Mouse (Mus musculus) gonadal fat pad, adult 2 months (tissue): ENCODE data around the gene Arhgef16. TPM values are rescaled to one million over a fixed set of nuclear protein-coding genes. Genes with fewer than 3 reads are reported as not detected.

Experiments
- DNase-seq: peaks from one replicate; pipeline ENCODE4 v3.0.0-alpha.2; 2012; ENCODE audit warnings: low read depth
- polyA plus RNA-seq: library from polyadenylated mRNA; depleted of rRNA; stranded (reverse); fragments of >200 nt; gene quantifications from 2 replicates; pipeline ENCODE4 v1.2.3, GENCODE M21; 2012

Arhgef16 gene
- polyA plus RNA-seq, 1 experiment: 24.0 TPM

- no peak for DNase-seq
Measured at GRCm38 (mm10) chr4:154293735-154294201, 7.7 kb downstream of the Arhgef16 start.

DNA sequence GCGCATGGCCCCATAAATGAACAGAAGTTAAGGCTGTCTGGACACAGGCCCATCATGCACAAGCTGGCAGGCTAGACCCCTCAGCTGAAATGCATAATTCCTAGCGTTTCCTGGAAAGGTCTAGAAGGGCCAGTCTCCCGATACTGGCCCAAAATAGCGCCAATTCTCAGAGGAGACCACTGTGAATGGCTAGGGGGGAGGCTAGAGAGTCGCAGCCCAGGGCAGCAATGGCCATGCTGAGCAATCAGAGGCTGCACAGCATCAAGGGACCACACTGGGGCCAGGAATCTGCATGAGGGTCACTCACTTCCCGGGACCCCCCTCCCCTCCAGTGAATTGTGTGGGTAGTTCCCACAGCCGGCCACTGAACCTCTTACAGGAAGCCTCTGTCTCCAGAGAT lies 17.8 kb downstream of the Arhgef16 start:
- no peak for DNase-seq

DNA sequence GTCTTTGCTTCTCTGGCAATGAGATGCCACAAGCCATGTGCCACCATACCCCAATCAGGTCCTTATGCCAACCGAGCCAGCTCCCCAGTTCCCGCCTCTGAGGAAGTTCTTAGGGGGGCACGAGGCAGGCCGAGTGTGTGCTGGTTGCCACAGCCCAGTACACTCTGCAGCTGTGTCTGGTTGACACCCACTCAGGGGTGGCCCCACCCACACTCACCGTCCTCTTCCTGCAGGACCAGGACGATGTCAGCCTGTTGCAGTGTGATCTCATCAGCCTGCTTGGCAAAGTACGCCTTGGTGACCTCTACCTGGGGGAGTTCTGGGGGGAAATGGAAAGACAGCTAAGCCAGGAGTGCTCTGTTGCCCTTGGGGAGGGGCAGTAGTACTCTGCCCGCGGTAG lies 22.0 kb downstream of the Arhgef16 start:
- DNase-seq: no peak

- no peak for DNase-seq
Measured at GRCm38 (mm10) chr4:154273000-154273399, 28.5 kb downstream of the Arhgef16 start.

- DNase-seq: no peak
Measured at GRCm38 (mm10) chr4:154269520-154269919, 32.0 kb downstream of the Arhgef16 start.

- no peak for DNase-seq
Measured at GRCm38 (mm10) chr4:154267511-154267910, 34.0 kb downstream of the Arhgef16 start.

DNA sequence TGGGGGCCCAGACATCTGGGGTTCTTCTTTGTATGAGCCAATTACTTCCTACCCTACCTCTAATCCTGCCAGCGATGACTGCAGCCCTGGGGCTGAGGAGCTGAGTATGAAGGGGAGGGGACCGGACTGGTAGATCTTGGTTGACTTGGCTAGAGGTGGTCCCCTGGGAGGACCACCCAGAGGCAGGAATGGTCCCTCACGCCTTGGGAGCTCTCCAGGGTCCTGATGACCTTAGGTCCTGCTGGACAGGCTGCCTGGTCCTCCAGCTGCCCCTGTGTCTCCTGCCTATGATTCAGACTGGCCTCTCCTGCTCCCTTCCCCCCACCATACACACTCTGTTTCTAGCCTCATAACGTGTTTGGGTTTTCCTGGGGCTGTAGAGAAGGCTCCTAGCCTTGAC lies 39.4 kb downstream of the Arhgef16 start:
- DNase-seq: no peak

DNA sequence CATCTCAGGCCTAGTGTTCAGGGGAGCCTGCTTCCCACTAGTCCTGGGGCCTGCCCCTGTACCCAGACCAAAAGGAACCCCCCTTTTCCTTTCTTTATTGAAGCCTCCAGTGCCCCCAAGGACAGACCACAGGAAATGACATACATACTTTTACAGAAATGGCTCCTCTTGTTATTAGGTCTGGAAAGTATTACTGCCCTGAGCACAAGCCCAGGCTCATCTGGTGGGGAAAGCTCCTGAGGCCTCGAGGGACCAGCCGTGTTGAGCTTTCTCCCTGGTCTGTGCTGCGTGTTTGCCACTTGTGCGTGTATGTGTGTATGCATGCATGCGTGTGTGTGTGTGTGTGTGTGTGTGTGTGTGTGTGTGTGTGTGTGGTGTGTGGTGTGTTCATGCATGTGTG lies 40.7 kb downstream of the Arhgef16 start:
- no peak for DNase-seq

- no peak for DNase-seq
Measured at GRCm38 (mm10) chr4:154252537-154253255, 48.8 kb downstream of the Arhgef16 start.

GRCm38 (mm10) chr4:154249316-154249715 lies 52.2 kb downstream of the Arhgef16 start:
- DNase-seq: no peak

- DNase-seq: no peak
Measured at GRCm38 (mm10) chr4:154248092-154248805, 53.2 kb downstream of the Arhgef16 start.

DNA sequence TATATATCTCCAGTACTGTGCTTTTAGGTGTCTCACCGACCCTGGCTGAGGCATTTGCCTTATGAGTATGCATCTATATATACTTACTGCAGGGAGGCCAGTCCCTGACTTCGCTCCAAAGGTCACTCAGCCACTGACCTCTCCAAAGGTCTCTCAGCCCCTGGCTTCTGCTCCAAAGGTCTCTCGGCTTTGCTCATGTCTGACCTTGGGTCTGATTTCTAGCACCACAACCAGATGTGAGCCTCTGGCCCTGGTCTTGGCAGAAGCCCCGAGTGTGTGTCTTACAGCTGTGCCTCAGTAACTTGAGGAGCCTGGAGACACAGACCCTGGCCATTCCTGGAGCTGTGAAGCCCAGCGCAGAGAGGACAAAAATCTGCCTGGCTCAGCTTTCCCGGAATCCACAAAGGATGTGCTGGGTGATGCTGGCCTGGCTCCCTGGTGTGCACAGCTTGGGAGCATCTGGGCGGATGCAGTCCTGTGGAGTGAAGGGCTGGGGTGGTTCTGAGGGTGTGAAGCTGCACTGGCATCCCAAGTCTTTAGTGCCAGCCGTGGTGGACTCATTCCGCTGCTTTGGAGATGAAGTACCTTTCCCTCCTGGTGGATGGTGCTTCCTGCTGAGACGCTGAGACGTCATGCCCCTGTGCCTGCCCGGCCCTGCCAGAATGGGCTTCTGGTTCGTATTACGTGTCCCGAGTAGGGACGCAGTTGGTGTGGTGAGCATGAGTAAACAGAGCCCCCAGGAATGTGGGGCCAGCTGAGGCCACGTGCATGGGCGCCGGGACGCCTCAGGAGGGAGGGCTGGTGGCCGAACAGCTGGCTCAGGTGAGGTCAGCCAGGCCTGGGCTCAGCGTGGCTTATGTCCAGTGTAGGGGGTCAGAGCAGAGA lies 54.0 kb downstream of the Arhgef16 start:
- DNase-seq: no peak

- DNase-seq: peak; percentile 75
Measured at GRCm38 (mm10) chr4:154246115-154247040, 55.1 kb downstream of the Arhgef16 start.

- DNase-seq: no peak
Measured at GRCm38 (mm10) chr4:154245342-154245741, 56.1 kb downstream of the Arhgef16 start.

GRCm38 (mm10) chr4:154240608-154241007 lies 60.9 kb downstream of the Arhgef16 start:
- DNase-seq: no peak

DNA sequence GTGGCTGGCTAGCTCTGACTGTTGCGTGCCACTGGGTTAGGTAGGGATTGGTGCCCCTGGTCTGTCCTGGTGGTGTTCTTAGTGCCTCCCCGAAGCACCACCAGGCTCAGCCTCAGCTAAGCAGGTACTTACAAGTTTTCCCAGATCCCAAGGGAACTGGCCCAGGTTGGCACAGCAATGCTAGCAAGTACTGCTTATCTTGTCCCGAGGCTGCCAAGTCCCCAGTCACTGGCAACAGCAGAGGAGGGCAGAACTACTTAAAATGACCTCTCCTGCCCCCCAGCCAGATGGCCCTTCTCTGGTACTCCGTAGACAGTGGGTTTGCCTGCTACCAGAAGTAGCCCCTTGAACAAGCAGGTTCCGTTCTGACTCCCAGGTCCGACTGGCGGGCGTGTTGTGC lies 62.3 kb downstream of the Arhgef16 start:
- no peak for DNase-seq

DNA sequence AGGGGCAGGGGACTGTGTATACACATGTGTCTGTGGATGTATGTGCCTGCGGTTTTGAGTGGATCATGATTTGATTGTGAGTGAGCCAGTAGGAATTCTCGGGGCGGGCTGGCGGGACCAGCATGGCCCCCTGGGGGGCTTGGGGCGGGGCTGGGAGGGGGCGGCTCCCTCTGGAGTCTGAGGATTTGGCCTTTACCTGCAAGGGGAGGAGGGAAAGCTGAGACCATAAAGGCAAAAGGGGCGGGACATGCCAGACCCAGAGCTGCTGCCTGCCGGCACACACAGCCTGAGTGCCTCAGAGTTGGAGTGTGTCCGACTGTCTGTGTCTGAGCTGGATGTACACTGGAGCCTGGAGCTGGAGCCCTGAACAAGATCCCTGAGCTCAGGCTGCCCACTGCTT lies 64.2 kb downstream of the Arhgef16 start:
- no peak for DNase-seq

DNA sequence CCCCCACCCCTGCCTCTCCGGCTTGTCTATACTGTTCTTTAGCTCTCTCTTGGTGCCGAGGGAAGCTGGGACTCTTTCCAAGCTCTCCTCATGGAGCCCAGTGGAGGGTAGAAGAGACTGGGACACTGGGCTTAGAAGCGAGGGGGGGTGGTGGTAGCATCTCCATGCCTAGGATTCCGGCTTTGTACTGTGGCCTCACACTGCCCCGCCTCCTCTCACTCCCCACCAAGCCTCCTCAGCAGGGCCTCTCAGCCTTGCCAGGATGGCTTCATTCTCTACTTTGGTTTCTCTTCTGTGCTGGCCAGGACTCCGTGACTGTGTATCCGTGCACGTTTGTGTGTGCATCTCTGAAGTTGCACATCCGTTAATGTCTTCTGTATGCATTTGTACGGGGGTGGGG lies 64.6 kb downstream of the Arhgef16 start:
- no peak for DNase-seq

DNA sequence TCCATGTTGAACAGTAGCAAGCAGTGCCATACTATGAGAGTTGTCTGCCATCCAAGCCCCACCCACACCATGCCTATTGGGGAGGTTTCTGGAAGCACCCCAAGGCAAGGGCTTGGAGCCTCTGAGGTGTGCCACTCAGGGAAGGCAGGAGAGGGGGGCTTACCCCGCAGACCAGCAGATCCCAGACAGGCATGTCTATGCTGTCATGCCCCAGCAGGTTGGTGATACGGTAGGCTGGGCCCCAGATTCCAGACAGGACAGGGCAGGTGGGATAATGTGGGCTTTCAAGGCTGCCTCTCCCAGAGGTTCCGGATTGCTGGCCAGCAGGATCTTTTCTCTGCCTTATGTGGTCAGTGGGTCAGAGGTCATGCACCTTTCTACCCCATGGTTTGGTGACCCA lies 65.5 kb downstream of the Arhgef16 start:
- DNase-seq: no peak

DNA sequence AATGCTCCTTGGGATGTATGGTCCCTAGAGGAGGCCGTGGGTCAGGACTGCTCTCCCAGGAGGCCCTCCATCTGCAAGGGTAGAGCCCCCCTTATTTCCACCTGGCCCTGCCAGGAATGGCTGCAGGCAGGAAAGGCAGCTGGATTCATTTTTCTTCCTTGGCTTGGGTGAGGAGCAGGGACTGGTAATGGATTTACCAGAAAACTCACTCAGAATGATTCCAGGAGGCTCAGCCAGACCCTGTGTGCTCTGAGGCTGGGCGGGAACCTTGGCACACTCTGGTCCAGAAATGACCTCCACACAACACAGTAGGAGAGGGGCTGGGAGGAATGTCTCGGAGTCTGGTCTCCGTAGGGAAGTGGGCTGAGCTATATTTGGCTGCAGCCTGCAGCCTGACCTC lies 69.2 kb downstream of the Arhgef16 start:
- no peak for DNase-seq

GRCm38 (mm10) chr4:154231380-154231779 lies 70.1 kb downstream of the Arhgef16 start:
- no peak for DNase-seq
